Mouse (Mus musculus) gastrocnemius, postnatal 10 days (tissue): ENCODE results near the gene Ptms. TPM values are rescaled to one million over a fixed set of nuclear protein-coding genes. Genes with fewer than 3 reads are reported as not detected.
A peak's percentile ranks its signal among the peaks of the same experiment; 100 is the strongest.

ENCODE experiments used
- DNase-seq: peaks from one replicate; pipeline ENCODE4 v3.0.0; 2021; ENCODE audit warnings: mixed read lengths
- long read RNA-seq, 2 experiments: library from polyadenylated mRNA; stranded (forward); transcript quantifications; one replicate each; pipeline ENCODE4 v2.0.0; 2021
- total RNA-seq, 2 experiments: library from RNA; stranded (reverse); gene quantifications; 2 replicates each; pipeline ENCODE4 v1.2.3; 2021

Gene Ptms
- 100 to 1,000 TPM; 273 to 298 TPM for total RNA-seq
- long read RNA-seq, experiment 1, transcript Ptms-203 (4 exons, 629 nt): minor isoform, 5 of 60 reads
- long read RNA-seq, experiment 1, transcript Ptms-201 (5 exons, 1,149 nt): major isoform, 45 of 60 reads
- long read RNA-seq, experiment 1, partial matches to known transcripts: 4 of 60 reads
- long read RNA-seq, experiment 1, other reads (novel, unspliced or antisense): 5 of 60 reads
- long read RNA-seq, experiment 2, transcript Ptms-201 (5 exons, 1,149 nt): major isoform, 52 of 70 reads
- long read RNA-seq, experiment 2, transcript Ptms-203 (4 exons, 629 nt): minor isoform, 6 of 70 reads
- long read RNA-seq, experiment 2, partial matches to known transcripts: 9 of 70 reads
- long read RNA-seq, experiment 2, other reads (novel, unspliced or antisense): 3 of 70 reads

DNA sequence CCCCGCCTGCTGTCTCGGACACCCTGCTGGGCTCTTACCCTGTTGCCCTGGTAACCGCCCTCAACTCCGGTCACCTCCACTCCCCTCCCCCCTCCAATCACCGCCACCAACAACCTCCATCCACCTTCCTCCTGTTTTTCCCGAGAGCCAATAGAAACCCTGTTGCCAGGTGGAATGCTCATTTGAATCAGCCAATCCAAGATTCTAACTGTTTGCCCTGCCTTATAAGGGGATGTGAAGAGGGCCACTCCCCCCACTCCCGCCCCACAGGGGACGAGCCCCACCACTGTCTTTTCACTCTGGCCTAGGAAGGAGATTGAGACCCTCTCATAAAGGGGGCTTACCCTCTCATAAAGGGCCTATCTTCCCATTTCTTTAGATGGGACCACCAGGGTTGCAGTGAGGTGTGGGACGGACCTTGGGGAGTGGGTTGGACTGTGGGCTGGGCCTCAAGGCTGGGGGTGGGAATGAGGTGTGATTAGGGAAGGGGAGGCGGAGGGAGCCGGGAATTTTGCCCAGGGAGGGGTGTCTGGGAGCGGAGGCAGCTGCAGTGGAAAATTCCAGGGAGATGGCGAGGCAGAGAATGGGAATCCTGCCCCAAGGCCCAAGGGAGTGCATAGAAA is at the start of gene Ptms:
Ptms (minus strand) TSS at position 409 of the 623 bp plus-strand sequence.
- DNase-seq: peak; percentile 92

DNA sequence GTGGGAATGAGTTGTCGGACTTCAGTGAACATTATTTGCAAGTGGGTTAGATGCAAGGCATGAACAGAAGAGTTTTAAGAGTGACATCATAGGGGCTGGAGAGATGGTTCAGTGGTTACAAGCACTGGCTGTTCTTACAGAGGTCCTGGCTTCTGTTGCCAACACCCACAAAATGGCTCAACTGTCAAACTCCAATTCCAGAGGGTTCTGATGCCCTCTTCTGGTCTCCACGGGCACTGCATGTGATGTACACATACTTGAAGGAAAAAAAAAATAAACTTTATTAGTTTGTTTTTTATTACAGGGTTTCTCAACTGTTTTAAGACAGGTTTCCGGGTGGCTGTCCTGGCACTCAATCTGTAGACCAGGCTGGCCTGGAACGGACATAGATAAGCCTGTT is 47.9 kb upstream of the Ptms start:
- peak; percentile 57 for DNase-seq

DNA sequence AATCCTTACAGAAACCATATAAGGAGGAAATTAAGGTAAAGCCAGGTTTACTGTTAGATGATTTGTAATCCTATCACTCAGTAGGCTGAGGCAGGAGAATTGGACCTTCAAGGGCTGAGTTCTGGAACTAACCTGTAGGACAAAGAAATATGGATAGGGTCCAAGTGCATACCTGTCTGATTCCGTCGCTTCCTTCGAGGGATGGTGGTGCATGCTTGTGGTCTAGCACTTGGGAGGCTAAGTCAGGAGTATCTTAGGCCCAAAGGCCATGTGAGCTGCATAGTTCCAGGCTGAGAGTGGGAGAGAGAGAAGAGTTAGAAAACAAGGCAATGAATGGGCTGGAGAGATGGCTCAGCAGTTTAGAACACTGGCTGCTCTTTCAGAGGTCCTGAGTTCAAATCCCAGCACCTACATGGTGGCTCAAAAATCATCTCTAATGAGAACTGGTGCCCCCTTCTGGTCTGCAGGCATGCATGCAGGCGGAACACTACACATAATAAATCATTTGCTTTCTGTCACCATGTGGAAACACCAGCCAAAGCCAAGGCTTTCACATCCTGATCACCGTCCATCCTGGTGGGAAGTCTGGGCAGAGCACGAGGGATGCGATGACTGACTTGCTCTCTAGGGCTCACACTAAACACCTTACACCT is 46.7 kb upstream of the Ptms start:
- DNase-seq: peak; percentile 10

DNA sequence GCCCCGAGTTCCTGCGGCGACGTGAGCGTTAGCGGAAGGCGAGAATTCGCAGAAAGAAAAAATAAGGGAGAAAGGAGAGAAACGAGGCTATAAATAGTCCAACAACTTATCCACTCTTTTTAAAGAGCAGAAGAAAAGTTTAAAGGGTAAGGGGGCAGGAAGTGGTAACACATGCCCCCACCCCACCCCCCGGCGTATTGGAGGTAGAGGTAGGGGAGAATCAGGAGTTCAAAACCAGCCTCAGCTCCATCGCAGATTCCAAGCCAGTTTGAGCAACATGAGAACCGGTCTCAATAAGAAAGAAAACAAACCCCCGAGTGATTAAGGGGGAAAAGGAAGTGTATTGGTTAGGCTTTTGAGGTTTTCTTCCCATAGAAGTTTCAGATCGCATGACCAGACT is 45.8 kb upstream of the Ptms start:
- no peak for DNase-seq

DNA sequence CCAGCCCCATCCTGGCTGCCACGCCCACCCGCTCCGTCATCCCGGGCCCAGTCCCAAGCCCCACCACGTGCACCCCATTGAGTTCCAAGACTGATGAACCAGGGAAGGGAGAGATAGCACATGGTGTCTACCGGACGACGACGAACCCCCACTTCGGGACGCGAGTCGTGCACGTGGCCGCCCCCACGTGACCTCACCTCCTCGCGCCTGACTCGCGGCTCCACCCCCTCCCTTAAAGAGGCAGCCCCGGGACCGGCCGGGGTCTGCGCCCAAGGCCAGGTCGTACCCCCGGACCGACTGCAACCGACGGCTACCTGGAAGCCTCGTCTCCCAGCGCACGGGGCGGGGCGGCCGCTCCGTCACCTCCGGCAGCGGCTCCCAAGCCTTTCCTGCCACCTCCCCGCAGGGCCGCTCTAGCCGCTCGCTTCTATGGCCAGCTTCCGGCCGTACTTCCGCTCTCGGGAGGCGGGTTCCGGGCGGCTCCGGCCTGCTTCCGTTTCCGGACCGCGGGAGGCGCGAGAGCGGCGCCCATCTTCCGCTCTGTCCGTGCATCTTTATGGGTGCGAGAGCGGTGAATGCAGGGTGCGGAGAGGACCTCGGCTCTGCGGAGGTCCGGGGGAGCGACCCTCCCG is 45.3 kb upstream of the Ptms start, which contains the start of gene Cops7a:
Cops7a (minus strand) TSS at position 451 of the 632 bp plus-strand sequence.
- peak; percentile 96 for DNase-seq

DNA sequence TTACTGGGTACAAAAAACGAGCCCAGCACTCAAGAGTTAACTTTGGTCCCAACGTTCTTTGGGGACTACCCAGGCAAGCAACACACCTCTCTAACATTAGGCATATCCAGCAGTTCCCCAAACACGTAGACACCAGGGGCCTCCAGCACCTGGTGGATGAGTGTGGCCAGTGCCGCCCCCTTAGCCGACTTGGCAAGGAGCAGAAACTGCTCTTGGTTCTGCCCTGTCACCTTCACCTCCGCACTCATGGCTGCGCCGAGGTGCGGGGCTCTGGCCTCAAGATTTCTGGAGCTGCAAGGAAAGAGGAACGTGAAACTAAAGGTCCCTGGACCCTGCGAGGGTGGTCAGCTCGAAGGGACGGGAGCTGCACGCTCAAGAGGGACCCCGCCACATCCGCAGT is 44.7 kb upstream of the Ptms start:
- no peak for DNase-seq

DNA sequence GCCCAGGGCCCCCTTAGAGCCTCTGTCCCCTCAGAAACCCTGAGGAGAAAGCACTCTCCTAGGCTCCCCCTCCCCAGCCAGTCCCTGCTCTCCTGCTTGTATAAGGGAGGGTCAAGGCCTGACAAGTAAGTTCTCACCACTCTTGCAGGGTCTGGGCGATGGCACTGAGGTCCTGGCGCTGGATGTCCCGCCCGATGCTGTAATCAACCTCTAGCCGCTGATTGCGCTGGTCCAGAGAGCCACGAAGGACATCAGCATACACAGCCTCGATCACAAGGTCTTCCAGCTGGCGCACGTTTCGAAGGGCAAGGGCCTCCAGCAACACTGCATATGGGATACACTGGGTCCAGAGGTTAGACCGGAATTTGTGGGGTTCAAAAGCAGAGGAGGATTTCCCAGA is 41.1 kb upstream of the Ptms start:
- no peak for DNase-seq

DNA sequence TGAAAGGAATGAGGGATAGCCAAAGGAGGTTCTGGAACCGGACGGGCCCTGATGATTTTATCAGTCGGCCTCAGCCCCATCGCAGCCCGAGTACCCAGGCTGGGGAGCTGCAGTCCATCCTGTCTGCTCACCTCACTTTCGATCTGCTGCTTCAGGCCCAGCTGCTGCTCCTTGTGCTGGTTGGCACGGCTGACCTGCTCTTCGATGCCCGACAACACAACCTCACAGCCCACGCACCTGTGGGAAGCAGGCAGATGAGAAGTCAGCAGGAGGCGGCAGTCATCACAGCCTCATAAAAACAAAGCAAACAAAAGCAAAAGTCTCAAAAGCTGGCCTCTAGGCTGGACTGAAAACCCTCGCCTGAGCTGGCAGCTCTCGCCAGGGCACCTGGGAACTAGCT is 40.1 kb upstream of the Ptms start:
- DNase-seq: no peak

DNA sequence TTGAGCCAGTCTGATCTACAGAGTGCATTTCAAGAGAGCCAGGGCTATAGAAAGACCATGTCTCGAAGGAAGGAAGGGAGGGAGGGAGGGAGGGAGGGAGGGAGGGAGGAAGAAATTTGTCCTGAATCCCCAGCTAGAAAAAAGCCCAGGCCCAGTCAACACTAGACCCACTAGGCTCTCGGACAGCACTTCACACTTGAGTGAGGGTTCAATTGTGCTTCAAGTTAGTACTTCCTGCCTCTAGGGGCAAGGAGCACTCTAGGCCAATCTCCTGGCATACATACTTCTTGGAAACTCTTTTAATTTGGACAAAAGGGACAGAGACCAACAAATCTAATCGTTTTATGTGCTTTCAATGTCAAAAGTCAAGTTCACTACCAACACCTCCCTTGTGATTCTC is 38.2 kb upstream of the Ptms start:
- DNase-seq: no peak

DNA sequence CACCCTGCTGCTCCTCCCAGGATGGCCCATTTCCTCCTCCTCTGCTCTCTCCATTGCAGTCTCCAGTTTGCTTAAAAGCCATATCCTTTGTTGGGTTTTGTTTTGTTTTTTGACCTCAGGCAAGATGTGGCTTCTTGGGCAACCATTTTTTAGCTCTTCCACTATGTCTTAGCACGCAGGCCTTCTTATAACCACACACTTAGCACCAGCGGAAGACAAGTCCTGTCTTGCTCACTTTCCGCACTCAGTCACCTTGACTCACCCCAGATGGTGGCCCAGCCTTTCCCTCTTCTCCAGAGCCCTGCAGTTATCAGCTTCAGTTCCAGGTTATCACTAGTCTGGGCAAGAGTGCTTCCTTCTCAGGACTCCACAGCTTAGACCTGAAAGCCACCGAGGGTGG is 35.3 kb upstream of the Ptms start:
- no peak for DNase-seq

DNA sequence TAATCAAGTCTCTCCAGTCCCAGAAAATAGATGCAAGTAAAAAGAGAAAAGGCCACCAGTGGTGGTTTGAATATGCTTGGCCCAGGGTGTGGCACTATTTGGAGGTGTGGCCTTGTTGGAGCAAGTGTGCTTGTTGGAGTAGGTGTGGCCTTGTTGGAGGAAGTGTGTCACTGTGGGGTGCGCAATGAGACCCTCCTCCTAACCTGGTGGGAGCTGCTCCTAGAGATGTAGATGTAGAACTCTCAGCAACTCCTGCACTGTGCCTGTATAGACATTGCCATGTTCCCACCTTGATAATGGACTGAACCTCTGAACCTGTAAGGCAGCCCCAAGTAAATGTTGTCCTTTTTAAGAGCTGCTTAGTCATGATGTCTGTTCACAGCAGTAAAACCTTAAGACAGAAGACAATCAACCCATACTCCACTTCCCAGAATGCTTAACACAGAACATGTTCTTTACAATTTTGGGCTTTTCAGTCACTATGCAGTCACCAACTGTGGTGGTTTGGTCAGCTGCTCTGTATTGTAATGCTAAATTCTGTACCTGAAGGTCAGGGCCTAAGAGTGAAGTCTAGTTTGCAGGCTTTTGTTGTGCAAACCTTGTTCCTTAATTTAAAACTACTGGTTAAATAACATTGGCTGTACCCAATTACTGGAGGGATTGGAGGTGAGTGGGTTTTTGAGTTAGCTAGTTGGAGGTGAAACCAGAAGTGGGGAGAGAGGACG is 34.2 kb upstream of the Ptms start:
- no peak for DNase-seq

DNA sequence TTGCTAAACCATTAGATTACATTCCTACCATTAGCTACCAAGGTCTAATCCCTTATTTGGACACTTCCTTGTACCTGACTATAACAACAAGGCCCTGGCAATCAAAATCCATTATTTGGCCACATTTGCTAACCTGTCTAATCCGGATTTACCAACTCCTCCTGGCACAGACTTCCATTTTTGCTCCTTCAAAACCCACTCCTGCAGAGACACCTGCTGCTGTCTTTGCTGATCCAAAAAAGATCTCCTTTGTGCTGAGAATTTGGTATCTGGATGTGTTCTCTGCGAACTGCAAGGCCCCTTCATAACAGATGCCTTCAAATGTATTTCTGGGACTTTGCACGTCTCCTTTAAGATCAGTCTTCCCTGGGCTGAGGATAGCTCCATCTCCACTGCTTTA is 23.6 kb upstream of the Ptms start:
- DNase-seq: no peak

DNA sequence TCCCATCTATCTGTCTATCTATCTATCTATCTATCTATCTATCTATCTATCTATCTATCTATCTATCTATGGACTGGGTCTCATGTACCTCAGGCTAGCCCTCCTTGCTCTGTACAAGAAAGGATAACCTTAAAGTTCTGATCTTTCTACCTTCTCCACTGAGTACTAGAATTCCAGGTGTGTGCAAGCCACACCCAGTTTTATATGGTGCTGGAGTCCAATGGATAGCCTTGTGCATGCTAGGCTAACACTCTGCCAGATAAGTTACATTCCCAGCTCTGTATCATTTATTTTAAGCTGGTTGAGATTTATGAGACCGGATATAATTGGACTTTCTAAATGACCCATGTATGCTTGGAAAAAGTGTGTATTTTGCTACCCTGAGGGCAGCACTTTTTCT is 21.8 kb upstream of the Ptms start:
- no peak for DNase-seq

DNA sequence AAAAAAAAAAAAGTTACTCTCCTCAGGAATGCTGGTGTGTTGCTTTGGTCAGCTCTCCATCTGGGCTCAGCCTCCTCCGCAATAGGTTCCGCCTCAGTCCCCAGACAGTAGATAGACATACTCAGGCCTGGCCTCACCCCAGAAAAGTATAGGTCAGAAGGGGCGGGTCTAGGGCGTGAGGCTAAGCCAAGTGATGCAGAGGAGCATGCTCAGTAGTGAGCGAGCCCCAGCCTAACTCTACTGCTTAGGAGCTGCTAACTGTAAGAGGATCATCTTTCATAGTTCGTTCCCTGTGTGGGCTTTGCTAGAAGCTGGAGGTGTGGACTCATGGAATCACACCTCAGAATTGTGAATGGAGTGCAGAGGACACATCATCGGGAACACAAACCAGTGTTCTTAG is 18.7 kb upstream of the Ptms start:
- no peak for DNase-seq

DNA sequence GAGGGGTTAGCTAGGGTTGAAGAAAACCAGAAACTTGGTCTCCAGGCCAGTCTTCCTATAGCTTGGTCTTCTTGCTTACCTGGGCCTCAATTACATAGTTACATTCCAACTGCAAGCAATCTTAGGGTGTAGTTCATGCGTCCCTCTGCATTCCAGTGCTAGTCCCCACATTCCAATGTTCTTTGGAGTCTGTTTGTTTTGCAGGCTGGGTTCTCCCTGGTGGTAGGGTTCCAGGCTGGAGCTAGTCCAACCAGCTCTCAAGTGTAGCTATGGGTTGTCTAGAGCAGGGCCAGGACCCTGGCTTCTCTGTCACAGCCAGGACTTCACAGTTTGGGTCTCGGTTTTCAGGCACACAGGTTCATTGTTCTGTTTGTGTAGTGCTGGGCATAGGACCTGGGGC is 17.6 kb upstream of the Ptms start:
- no peak for DNase-seq

DNA sequence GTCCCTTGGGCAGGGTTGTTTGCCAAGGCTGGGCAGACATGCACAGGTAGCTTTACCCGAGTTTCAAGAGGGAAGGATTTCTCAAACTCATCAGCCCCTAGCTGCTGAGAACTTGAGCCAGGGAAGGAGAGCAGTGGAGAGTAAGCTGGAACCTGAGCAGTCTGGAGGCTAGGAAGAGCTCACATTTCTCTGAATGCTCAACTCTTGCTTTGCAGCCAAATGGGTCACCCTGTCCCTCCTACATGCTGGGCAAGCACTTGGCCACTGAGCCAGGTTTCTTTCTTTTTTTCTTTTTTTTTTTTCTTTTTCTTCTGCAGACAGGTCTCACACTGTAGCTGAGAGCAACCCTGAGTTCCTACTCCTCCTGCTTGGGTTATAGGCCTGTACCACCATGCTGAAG is 16.8 kb upstream of the Ptms start:
- DNase-seq: no peak

DNA sequence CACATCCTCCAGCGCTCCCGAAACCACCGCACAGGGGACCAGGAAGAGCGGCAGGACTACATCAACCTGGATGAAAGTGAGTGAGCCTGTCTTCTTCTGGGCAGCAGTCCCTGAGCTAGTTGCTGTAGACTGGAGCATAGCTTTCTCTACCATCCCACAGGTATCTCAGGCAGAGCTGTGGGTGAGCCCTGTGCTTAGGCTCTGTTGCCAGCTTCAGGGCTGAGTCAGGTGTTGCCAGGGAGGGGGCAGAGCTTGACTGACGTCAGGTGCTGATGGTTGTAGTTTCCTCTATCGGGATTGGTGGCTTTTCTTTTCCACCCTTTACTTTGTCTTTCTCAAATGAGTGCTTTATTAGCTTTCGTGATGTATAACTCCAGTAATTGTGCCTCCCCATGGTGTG is 14.8 kb upstream of the Ptms start:
- no peak for DNase-seq

DNA sequence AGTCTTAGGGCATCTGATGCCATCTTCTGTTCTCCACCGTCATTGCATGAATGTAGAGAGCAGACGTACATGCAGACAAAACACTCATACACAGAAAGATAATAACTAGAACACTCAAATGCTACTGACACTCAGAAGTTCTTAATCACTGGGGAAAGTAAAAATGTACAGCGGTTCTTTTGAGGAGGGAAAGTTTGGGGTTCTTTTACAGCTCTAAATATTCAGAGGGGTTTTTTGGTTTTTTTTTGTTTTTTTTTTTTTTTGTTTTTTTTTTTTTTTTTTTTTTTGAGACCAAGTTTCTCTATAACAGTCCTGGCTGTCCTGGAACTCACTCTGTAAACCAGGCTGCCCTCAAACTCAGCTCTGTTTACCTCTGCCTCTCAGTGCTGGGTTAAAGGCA is 13.2 kb upstream of the Ptms start:
- DNase-seq: no peak

DNA sequence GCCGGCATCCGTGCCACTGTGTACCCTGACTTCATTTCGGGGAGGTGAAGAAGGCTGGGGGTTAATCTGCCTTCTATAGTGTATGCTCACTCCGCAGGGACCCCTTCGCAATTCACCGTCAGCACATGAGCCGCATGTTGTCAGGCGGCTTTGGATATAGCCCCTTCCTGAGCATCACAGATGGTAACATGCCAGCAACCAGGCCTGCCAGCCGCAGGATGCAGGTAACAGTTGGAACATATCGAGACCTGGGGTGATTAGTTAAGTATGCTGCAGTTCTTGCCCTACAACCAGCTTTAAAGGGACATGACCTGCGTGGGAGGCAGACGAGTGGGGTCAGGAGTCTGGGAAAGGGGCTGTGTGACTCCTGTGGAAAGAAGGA is 12.4 kb upstream of the Ptms start:
- DNase-seq: no peak

DNA sequence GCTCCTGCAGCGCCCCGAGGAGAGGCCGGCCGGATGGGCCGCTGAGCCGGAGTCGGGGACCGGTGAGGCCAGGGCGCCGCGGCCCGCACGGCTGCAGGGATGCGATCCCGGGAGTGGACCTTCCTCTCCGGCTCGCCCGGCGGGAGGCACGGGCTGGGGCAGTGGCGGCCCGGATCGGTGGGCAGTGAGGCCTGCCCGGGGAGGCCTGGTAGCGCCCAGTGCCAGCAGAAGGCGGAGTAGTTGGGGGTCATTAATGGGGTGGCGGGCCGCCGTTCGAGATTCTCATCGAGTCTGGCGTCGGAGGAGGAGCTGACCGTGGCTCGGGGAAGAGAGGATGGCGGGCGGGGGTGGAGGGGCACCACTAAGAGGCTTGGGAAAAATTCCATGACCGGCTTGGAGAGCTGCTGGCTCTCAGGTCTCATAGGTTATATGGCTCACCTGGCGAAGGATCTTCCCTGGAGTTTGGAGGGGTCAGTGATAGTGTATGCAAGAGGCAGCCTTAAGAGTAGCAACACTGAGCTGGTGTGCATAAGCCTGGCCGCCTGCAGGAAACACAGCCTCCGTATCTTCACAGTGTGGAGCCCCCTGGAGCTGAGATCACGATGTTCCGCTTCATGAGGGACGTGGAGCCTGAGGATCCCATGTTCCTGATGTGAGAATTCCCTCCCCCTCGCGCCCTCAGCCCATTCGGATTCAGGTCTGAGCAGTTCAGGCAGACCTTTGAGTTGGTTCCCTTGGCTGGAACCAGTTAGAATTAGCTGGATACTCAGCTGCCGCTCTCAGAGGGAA is 11.8 kb upstream of the Ptms start:
- DNase-seq: no peak

DNA sequence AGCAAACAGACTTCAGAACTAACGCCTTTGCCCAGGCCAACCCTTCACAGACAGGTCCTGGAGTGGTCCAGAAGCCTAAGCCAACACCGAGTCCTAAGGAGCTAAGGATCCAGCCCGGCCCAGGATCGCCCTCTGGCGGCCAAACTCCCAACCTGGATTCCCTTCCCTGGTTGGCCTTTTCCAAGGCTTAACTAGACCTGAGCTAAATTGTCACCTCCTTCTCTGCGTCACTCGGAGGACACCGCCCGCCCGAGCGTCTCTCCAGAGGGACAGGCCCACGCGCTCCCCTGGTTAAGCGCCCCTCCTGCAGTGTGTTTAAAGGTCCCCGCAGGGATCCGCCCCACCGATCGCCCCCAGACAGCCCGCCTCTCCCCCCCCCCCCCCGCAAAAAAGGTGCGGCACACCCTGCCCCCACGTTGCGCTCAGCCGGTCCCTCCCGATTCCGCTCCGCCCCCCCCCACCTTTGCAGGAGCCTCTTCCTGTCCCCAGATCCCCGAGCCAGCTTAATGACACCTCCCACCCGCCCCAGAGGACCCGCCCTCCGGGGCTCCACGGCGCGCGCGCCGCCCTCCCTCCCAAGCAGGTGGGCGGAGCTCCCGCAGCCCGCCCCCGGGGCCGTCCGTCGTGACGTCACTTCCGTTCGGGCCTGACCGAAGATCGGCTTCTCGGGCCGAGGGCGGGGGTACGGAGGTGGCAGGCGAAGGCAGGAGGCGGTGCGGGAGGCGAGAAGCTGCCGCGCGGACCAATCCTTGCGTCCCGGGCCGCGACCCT is 11.0 kb upstream of the Ptms start, which contains the start of gene Mlf2:
Mlf2 (plus strand) TSS at position 633 of the 771 bp plus-strand sequence.
- DNase-seq: peak; percentile 99
